Comparison of ENCODE assay signal across 8 mouse cellular contexts in the genomic region with DNA sequence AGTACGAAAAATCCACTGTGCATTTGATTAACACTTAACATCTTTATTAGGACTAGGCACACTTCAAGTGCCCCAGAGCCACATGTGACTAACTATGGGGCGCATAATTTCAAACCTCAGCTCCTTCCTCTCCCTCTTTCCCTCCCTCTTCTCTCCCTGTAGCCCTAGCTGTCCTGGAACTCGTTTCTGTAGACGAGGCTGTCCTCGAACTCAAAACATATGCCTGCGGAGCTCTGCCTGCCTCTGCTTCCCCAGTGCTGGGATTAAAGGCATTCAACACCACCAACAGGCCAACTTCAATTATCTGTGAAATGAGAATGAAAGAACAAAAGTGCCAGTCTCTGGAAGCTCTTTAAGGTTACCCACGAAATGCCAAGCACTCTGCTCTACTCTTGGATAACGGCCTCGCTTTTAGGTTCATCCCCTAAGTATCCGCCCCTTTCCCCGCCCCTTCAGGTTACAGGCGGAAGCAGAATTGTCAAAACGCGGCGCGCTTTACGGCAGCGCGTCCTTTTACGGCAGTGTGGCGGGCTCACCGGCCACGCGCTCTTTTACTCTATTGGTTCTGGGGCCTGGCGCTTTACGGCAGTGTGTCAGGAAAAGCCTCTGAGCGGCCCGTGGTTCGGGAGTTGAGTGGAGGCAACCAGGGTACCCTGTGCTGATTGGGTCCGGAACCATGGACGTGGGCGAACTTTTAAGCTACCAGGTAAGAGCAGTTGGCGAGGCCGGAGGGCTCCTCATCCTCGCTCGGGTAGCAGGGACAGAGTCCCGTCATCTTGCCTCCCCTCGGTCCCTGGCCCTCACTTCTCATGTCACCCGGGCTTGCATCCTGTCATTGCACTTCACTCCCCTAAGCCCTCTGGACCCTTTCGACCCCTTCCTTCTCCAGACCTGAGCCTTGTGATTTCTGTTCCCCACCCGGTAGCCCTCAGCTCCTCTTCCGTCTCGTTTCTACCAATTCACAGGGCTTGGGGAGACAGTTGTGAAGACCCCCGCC. TPM values are rescaled to one million over a fixed set of nuclear protein-coding genes. Genes with fewer than 3 reads are reported as not detected.
A peak's percentile ranks its signal among the peaks of the same experiment; 100 is the strongest.
DNase-seq lines count a peak whose midpoint lies in the region; ATAC-seq lines count a peak whose summit lies in the region.

A gene (plus strand): TSS at position 548 of the 997 bp plus-strand sequence.

- H3K79me2 ChIP-seq in macrophage (ENCODE audit: inconsistent target), result peaks cover 49% of the 10 kb centered on the region

- WGBS in hindbrain, embryonic 16.5 days, result 13% methylated on average over 39 of the region's 44 CpGs
- WGBS in macrophage (ENCODE audit: missing documents), result 11% methylated on average over 43 of the region's 44 CpGs

- peak within 1 kb of the TSS; percentile 88 for H3K4me2 ChIP-seq in hindbrain, embryonic 16.5 days (ENCODE audit: low read length)

- peak; percentile 97 for DNase-seq in WW6 (ENCODE audit: low read depth, low spot score)
- DNase-seq in cerebellum, postnatal 4 days (ENCODE audit: low spot score in 2 of 2), result peak; percentile 99 to 100
- DNase-seq in gastrocnemius, adult 18-20 months (ENCODE audit: low spot score), result peak; percentile 99
- DNase-seq in left cerebral cortex, adult 18-20 months (ENCODE audit: low spot score in 2 of 2), result peak; percentile 100
- peak; percentile 100 for DNase-seq in right cerebral cortex, adult 18-20 months
- peak; percentile 96 for DNase-seq in urinary bladder, postnatal 10 days (ENCODE audit: low spot score)

- peaks cover 7% of the 10 kb centered on the region for H3K4me1 ChIP-seq in hindbrain, embryonic 16.5 days (ENCODE audit: control insufficient read depth, insufficient read depth, low read depth, low read length)

- H3K27me3 ChIP-seq in hindbrain, embryonic 16.5 days (replicated peaks; ENCODE audit: control insufficient read depth, insufficient read depth, low read length), result no peaks in the 10 kb centered on the region

- peak within 1 kb of the TSS; percentile 91 for H3K4me3 ChIP-seq in hindbrain, embryonic 16.5 days (ENCODE audit: low read length)
- peak within 1 kb of the TSS; percentile 99 for H3K4me3 ChIP-seq in macrophage (ENCODE audit: inconsistent target)

- H3K27ac ChIP-seq in hindbrain, embryonic 16.5 days (ENCODE audit: low read depth, low read length), result no peak within 1 kb of the TSS
- peak within 1 kb of the TSS; percentile 35; the same call in 1 of the 2 replicates for H3K27ac ChIP-seq in macrophage

- no peaks in the 10 kb centered on the region for H3K36me3 ChIP-seq in hindbrain, embryonic 16.5 days (ENCODE audit: control insufficient read depth, insufficient read depth, low read length)
- H3K36me3 ChIP-seq in macrophage (ENCODE audit: inconsistent target), result no peaks in the 10 kb centered on the region

- H3K9me3 ChIP-seq in hindbrain, embryonic 16.5 days (ENCODE audit: control insufficient read depth, low read length), result no peaks in the 10 kb centered on the region

- H3K9ac ChIP-seq in hindbrain, embryonic 16.5 days (ENCODE audit: low read depth, low read length), result peak within 1 kb of the TSS; percentile 88

- ATAC-seq in hindbrain, embryonic 16.5 days, result peak; percentile 97

RNA-seq across cellular contexts. Expression of the gene that starts here (rescaled TPM):
- total RNA-seq in gastrocnemius, adult 18-20 months (2021), result 1 to 10 TPM; 8.8 to 9.7 TPM
- 53.0 and 58.8 TPM in 2 replicates for polyA plus RNA-seq in hindbrain, embryonic 16.5 days (2015; fragmentation: Nextera tagmentation; extraction: Ambion mirVana)
- 10 to 100 TPM; 30.7 to 35.2 TPM for total RNA-seq in left cerebral cortex, adult 18-20 months (2021)
- 10 to 100 TPM in 25 of 26 experiments, 1 to 10 TPM in 1; 8.8 to 56.8 (median 32.5) TPM for total RNA-seq in macrophage (2018; cell fraction: chromatin; rRNA removed)
- total RNA-seq in macrophage (2018; cell fraction: cytosol; rRNA removed), result 10 to 100 TPM; 17.9 to 28.4 (median 21.1) TPM
- 10 to 100 TPM in 23 of 26 experiments, 1 to 10 TPM in 3; 7.5 to 30.7 (median 16.9) TPM for total RNA-seq in macrophage (2018; cell fraction: nucleus; rRNA removed)
- 21.7 to 35.6 TPM (median 27.8 TPM) in 3 replicates for polyA plus RNA-seq in macrophage (2018)
